Mouse (Mus musculus) left cerebral cortex, postnatal 36 days (tissue): Measurements from ENCODE around the gene Apoa1. TPM values are rescaled to one million over a fixed set of nuclear protein-coding genes. Genes with fewer than 3 reads are reported as not detected.

ENCODE experiments used
- DNase-seq, 2 experiments: peaks; one replicate each; pipeline ENCODE4 v3.0.0; 2021 to 2022; ENCODE audit warnings: low spot score in 2 of 2, mixed read lengths in 1 of 2
- intact Hi-C: fragments of 180-260 bp; cut with DNase I; formaldehyde crosslinking; loops from one replicate; pipeline ENCODE4 v1.15.1; 2025
- total RNA-seq, 2 experiments: library from RNA; stranded (reverse); gene quantifications; 2 replicates each; pipeline ENCODE4 v1.2.3; 2021

The Apoa1 gene
- total RNA-seq, 2 experiments from 2014 or later = 0.42 to 0.79 TPM

- intact Hi-C loops = loop anchor here (2.0 to 5.0 kb wide), 2 partner anchors 55 to 244 kb away; no protein-coding TSS in a partner anchor
- peak; percentile 45 to 46 for DNase-seq
Measured at GRCm38 (mm10) chr9:46246752-46247324, 18.5 kb downstream of the Apoa1 start.

DNA sequence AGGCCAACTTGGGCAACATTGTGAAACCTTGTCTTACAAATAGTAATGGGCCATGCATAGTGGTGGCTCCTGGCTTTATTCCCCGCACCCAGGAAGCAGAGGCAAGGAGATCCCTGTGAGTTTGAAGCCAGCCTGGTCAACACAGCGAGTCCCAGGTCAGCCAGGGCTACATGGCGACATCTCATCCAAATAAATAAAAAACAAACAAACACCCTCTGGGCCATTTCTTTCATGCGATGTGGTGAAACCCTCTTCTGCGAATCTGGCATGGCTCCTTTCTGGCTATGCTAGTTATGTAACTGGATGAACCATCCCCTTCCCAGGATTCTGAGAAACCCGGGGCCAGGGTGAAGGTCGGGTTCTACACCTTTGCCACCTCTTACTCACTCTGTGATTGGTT is 27.8 kb downstream of the Apoa1 start:
- intact Hi-C loops = no loop called here
- DNase-seq = no peak

- intact Hi-C loops = no loop called here
- no peak for DNase-seq
Measured at GRCm38 (mm10) chr9:46256658-46257385, 28.4 kb downstream of the Apoa1 start.

- no peak for DNase-seq
- intact Hi-C loops = no loop called here
Measured at GRCm38 (mm10) chr9:46257546-46257945, 29.2 kb downstream of the Apoa1 start.

- intact Hi-C loops = no loop called here
- DNase-seq = no peak
Measured at GRCm38 (mm10) chr9:46259111-46259510, 30.7 kb downstream of the Apoa1 start.

DNA sequence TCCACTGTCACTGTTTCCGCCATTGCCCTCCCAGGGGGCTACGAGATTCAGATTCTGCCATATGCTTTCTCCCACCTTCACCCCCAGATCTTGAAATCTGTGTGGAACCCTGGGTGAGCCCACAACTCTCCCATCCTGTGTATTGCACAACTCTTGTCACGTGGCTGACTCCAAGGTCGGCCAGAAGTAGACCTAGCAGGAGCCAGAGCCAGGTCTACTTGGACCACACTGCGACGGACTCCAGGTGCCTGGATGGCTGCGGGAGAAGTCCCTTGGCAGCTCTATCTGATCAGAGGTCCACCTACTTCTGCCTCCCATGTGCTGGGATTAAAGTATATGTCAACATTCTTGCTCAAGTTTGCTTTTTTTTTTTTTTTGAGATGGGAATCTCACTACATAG is 32.8 kb downstream of the Apoa1 start:
- intact Hi-C loops = no loop called here
- DNase-seq = no peak

GRCm38 (mm10) chr9:46268343-46268873 is 40.0 kb downstream of the Apoa1 start, which contains the start of gene Apoa5:
TSS of gene Apoa5 (plus strand) at chr9:46268633.
- no peak for DNase-seq
- intact Hi-C loops = no loop called here

- intact Hi-C loops = no loop called here
- no peak for DNase-seq
Measured at GRCm38 (mm10) chr9:46269125-46269524, 40.7 kb downstream of the Apoa1 start.

- no peak for DNase-seq
- intact Hi-C loops = no loop called here
Measured at GRCm38 (mm10) chr9:46270782-46271181, 42.4 kb downstream of the Apoa1 start.

DNA sequence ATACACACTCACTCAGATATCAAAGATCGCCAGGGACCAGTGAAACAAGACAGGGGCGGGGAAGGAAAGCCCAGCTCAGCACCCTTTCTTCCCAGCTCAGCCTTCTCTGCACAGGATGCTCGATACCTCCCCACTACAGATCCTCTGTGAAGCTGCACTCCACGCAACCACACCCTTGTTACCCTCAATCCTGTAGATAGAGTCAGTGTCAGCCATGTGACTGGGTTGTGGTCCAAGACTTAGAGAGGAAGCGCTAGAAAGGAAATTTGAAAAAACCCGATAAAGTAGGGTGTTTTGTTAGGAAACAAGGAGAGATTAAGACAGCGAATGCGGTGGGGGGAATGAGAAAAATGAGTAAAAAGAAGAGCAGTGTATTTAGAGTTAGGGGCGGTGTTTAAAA is 43.7 kb downstream of the Apoa1 start:
- intact Hi-C loops = no loop called here
- no peak for DNase-seq

DNA sequence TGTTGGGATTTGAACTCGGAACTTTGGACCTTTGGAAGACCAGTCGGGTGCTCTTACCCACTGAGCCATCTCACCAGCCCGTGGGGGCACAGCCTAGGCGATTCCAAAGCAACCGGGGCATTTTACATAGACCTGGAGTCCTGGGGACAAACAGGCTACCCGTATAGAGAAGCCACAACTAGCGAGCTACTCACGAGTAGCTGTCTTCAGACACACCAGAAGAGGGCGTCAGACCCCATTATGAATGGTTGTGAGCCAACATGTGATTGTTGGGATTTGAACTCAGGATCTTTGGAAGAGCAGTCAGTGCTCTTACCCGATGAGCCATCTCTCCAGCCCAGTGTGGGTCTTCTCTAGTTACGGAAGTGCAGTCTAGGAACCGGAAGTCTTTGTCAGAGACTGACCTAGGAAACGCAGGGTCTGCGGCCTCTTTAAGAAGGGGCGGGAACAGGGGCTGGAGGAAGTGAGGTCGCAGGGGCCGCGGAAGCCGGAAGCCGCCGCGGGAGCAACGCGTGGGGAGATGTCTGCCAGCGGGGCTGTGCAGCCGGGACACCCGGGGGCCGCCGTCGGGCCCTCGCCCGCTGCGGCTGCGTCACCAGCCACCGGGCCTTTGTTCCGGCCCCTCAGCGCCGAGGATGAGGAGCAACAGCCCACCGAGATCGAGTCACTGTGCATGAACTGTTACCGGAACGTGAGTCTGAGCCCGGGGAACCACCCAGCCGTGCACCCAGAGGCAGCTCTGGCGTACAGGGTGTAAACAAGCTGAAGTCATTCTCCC is 44.5 kb downstream of the Apoa1 start, which contains the start of gene Zpr1:
Zpr1 (plus strand) TSS at position 388 of the 778 bp plus-strand sequence.
- intact Hi-C loops = no loop called here
- peak; percentile 90 to 91 for DNase-seq

GRCm38 (mm10) chr9:46274494-46274893 is 46.1 kb downstream of the Apoa1 start:
- DNase-seq = no peak
- intact Hi-C loops = no loop called here

Other genes with a start within 250 kb of the Apoa1 start
- 100 to 1,000 TPM; 210 to 220 TPM for gene Pafah1b2, start 215.9 kb upstream of the Apoa1 start, total RNA-seq
- 100 to 1,000 TPM; 119 to 130 TPM for gene Sik3, start 215.8 kb upstream of the Apoa1 start, total RNA-seq
- gene Apoc3, start 7.1 kb downstream of the Apoa1 start, total RNA-seq = 1 to 10 TPM in 1 of 2 experiments, not detected in 1; 1.4 TPM
- not detected for gene Apoa4, start 12.1 kb downstream of the Apoa1 start, total RNA-seq
- not detected for gene Apoa5, start 40.1 kb downstream of the Apoa1 start, total RNA-seq
- 10 to 100 TPM; 38.8 to 44.1 TPM for gene Zpr1, start 44.5 kb downstream of the Apoa1 start, total RNA-seq
- gene Bud13, start 54.4 kb downstream of the Apoa1 start, total RNA-seq = 10 to 100 TPM; 10.4 to 16.2 TPM
- under 1 TPM in 1 of 2 experiments, not detected in 1; 0.35 TPM for gene 4931429L15Rik, start 91.4 kb downstream of the Apoa1 start, total RNA-seq